Comparison of ENCODE assay signal across 17 mouse cellular contexts in the genomic region with DNA sequence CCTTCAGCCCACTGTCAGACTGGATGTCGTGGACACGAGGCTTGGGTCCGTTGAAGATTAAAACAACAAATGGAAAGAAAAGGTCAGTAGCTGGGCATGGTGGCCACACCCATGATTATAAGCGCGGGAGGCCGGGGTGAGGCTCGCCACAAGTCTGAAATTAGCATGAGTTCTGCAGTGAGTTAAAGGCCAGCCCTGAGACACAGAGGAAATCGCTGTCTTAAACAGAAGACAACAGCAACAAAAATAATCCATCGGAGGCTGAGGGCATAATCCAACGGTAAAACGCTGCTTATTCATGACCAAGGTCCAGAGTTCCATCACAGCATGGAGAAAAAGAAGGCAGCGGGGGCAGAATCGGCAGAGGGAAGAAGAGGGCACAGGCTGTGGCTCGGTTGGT.
"Had no signal": no experiment of that assay in that cellular context is flagged by ENCODE, and none has a peak within 500 bp of the region (broad histone marks: within the 10 kb centered on the region; RNA-seq: fewer than 3 reads in every experiment).

No protein-coding gene starts in this region.

- H3K36me3 ChIP-seq: intestine, embryonic 15.5 days; limb, embryonic 12.5 days; limb, embryonic 15.5 days; midbrain, embryonic 10.5 days; midbrain, embryonic 13.5 days had no signal

- H3K27ac ChIP-seq: intestine, embryonic 15.5 days; kidney, postnatal 0 days; limb, embryonic 12.5 days; limb, embryonic 15.5 days; liver, embryonic 14.5 days; midbrain, embryonic 10.5 days; midbrain, embryonic 13.5 days had no signal

- H3K9me3 ChIP-seq: intestine, embryonic 15.5 days; limb, embryonic 15.5 days; midbrain, embryonic 10.5 days; midbrain, embryonic 13.5 days had no signal

- ATAC-seq: hindbrain, embryonic 16.5 days; intestine, embryonic 15.5 days; liver, postnatal 0 days; midbrain, embryonic 13.5 days; midbrain, embryonic 16.5 days had no signal

- H3K4me1 ChIP-seq: midbrain, embryonic 13.5 days had no signal

- H3K27me3 ChIP-seq: intestine, embryonic 15.5 days; limb, embryonic 12.5 days; limb, embryonic 15.5 days; midbrain, embryonic 13.5 days had no signal

- H3K4me3 ChIP-seq: intestine, embryonic 15.5 days; limb, embryonic 12.5 days; limb, embryonic 15.5 days; megakaryocyte, embryonic 14.5 days; midbrain, embryonic 10.5 days; midbrain, embryonic 13.5 days had no signal

- H3K9ac ChIP-seq: intestine, embryonic 15.5 days; limb, embryonic 12.5 days; limb, embryonic 15.5 days; liver, embryonic 14.5 days; liver, postnatal 0 days; lung, embryonic 14.5 days; midbrain, embryonic 13.5 days had no signal

- H3K4me2 ChIP-seq: intestine, embryonic 15.5 days; limb, embryonic 12.5 days; limb, embryonic 15.5 days; liver, embryonic 11.5 days; lung, embryonic 14.5 days; midbrain, embryonic 13.5 days had no signal

- DNase-seq: left cerebral cortex, postnatal 4 days; liver, postnatal 0 days; lung, embryonic 14.5 days; lung, postnatal 10 days; lung, postnatal 36 days; thymus, postnatal 36 days had no signal
